16 mouse cellular contexts compared by ENCODE assay signal in the genomic region with DNA sequence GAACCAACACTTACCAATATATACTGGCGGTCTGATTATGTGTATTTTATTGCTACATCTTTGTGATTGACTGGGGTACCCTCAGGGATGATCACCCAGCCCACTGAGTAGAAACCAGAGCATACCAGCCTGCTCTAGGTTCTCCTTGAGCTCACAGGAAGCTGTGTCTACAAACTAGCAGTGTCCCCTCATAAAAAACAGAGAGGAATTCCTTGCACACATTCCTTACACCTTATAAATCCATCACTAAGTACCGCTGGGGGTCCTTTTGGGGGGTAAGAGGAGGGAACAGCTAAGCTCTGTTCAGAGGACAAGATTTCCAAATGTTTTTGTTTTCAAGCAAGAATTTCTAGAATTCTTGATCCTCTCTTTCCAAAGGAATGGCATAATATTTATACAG. TPM values are rescaled to one million over a fixed set of nuclear protein-coding genes. Genes with fewer than 3 reads are reported as not detected.
DNase-seq lines count a peak whose midpoint lies in the region; ATAC-seq and TF ChIP-seq lines count a peak whose summit lies in the region.
"Had no signal": no experiment of that assay in that cellular context is flagged by ENCODE, and none has a peak within 500 bp of the region (broad histone marks: within the 10 kb centered on the region; RNA-seq: fewer than 3 reads in every experiment).

No protein-coding gene starts in this region.

- 0 out of 2 replicates have a peak overlapping the region, but pooled peaks have one; percentile 38 for H3K27ac ChIP-seq in gastrocnemius, adult 2 months
- peak overlapping the region; percentile 50; the same call in 1 of the 2 replicates for H3K27ac ChIP-seq in lung, embryonic 14.5 days (ENCODE audit: low read depth)
- peak overlapping the region; percentile 58; the same call in 1 of the 2 replicates for H3K27ac ChIP-seq in intestine, embryonic 15.5 days
- no peak overlapping the region for H3K27ac ChIP-seq in hindbrain, embryonic 11.5 days (ENCODE audit: low read depth, low read length)
- H3K27ac ChIP-seq: forebrain, embryonic 10.5 days; hindbrain, postnatal 0 days; liver, embryonic 14.5 days had no signal

- 46% methylated on average over 2 of the region's 2 CpGs for WGBS in lung, embryonic 14.5 days
- 48% methylated on average over 2 of the region's 2 CpGs for WGBS in intestine, embryonic 15.5 days
- WGBS in hindbrain, embryonic 11.5 days = 81% methylated on average over 2 of the region's 2 CpGs

- H3K36me3 ChIP-seq in lung, embryonic 14.5 days (ENCODE audit: insufficient read depth) = 0 out of 2 replicates have a peak, but pooled peaks cover 2% of the 10 kb centered on the region
- H3K36me3 ChIP-seq in intestine, embryonic 15.5 days = no peaks in the 10 kb centered on the region
- H3K36me3 ChIP-seq in hindbrain, embryonic 11.5 days (ENCODE audit: control insufficient read depth, insufficient read depth, low read length) = no peaks in the 10 kb centered on the region
- H3K36me3 ChIP-seq: forebrain, embryonic 10.5 days had no signal

- peaks cover 7% of the 10 kb centered on the region for H3K4me1 ChIP-seq in lung, embryonic 14.5 days (ENCODE audit: insufficient read depth)
- H3K4me1 ChIP-seq in intestine, embryonic 15.5 days (replicated peaks) = peaks cover 3% of the 10 kb centered on the region; the same call in 1 of the 2 replicates
- no peaks in the 10 kb centered on the region for H3K4me1 ChIP-seq in hindbrain, embryonic 11.5 days (replicated peaks; ENCODE audit: control insufficient read depth, insufficient read depth, low read length)
- H3K4me1 ChIP-seq: forebrain, embryonic 10.5 days had no signal

- no peak overlapping the region for H3K4me3 ChIP-seq in gastrocnemius, adult 2 months
- H3K4me3 ChIP-seq in lung, embryonic 14.5 days (ENCODE audit: low read depth, low read length) = no peak overlapping the region
- no peak overlapping the region for H3K4me3 ChIP-seq in intestine, embryonic 15.5 days (replicated peaks)
- H3K4me3 ChIP-seq in hindbrain, embryonic 11.5 days (ENCODE audit: low read depth, low read length) = no peak overlapping the region
- H3K4me3 ChIP-seq: forebrain, embryonic 10.5 days had no signal

- no peak for DNase-seq in gastrocnemius, adult 2 months
- no peak for DNase-seq in gastrocnemius, postnatal 4 days (ENCODE audit: low spot score in 2 of 2)
- DNase-seq in lung, embryonic 14.5 days = peak; percentile 59
- DNase-seq in lung, postnatal 4 days = no peak
- DNase-seq in mesoderm, embryonic 11.5 days (ENCODE audit: low read depth, low spot score) = peak; percentile 63
- DNase-seq in T-cell, adult 2 months (ENCODE audit: low spot score) = no peak
- DNase-seq in hindbrain, embryonic 11.5 days (ENCODE audit: low spot score) = no peak
- DNase-seq: adrenal gland, postnatal 14 days; cerebellum, adult 18-20 months; spleen, adult 18-20 months; thymus, postnatal 14 days had no signal

- no peak overlapping the region for H3K9ac ChIP-seq in lung, embryonic 14.5 days
- no peak overlapping the region for H3K9ac ChIP-seq in intestine, embryonic 15.5 days
- no peak overlapping the region for H3K9ac ChIP-seq in hindbrain, embryonic 11.5 days (ENCODE audit: low read depth, low read length)
- H3K9ac ChIP-seq: liver, embryonic 14.5 days had no signal

- H3K9me3 ChIP-seq in lung, embryonic 14.5 days (ENCODE audit: low read depth, low read length) = no peaks in the 10 kb centered on the region
- no peaks in the 10 kb centered on the region for H3K9me3 ChIP-seq in intestine, embryonic 15.5 days
- H3K9me3 ChIP-seq in hindbrain, embryonic 11.5 days (ENCODE audit: control insufficient read depth, low read length) = no peaks in the 10 kb centered on the region
- H3K9me3 ChIP-seq: forebrain, embryonic 10.5 days had no signal

- intact Hi-C loops in gastrocnemius, adult 2 months (cut with DNase I) = no loop called here

- no peaks in the 10 kb centered on the region for H3K27me3 ChIP-seq in lung, embryonic 14.5 days (ENCODE audit: insufficient read depth, low read length)
- H3K27me3 ChIP-seq in intestine, embryonic 15.5 days (replicated peaks) = no peaks in the 10 kb centered on the region
- no peaks in the 10 kb centered on the region for H3K27me3 ChIP-seq in hindbrain, embryonic 11.5 days (ENCODE audit: control insufficient read depth, insufficient read depth, low read length)

- TF ChIP-seq CTCF in gastrocnemius, adult 2 months (IDR thresholded peaks at IDR 0.05) = no peak
- no peak for TF ChIP-seq CTCF in lung, embryonic 14.5 days (IDR thresholded peaks at IDR 0.05; ENCODE audit: low read depth)

- no peak overlapping the region for H3K4me2 ChIP-seq in lung, embryonic 14.5 days
- H3K4me2 ChIP-seq in intestine, embryonic 15.5 days (replicated peaks) = no peak overlapping the region
- no peak overlapping the region for H3K4me2 ChIP-seq in hindbrain, embryonic 11.5 days (replicated peaks; ENCODE audit: low read depth, low read length)

- ATAC-seq in lung, embryonic 14.5 days (ENCODE audit: insufficient read depth) = peak; percentile 68; the same call in 1 of the 2 replicates
- ATAC-seq in intestine, embryonic 15.5 days = no peak
- ATAC-seq in hindbrain, embryonic 11.5 days (ENCODE audit: low FRiP score) = no peak
- ATAC-seq: hindbrain, postnatal 0 days; midbrain, embryonic 16.5 days had no signal

RNA-seq across cellular contexts. Expression of a gene that starts 36.7 kb away (rescaled TPM):
- total RNA-seq in gastrocnemius, adult 2 months (2021) = 1 to 10 TPM; 5.1 to 7.5 TPM
- 10 to 100 TPM; 20.8 to 24.5 TPM for total RNA-seq in gastrocnemius, postnatal 4 days (2021)
- polyA plus RNA-seq in lung, embryonic 14.5 days (2014; fragmentation: Nextera tagmentation; extraction: Ambion mirVana) = 16.4 and 17.6 TPM in 2 replicates
- polyA plus RNA-seq in intestine, embryonic 15.5 days (2015; fragmentation: Nextera tagmentation; extraction: Ambion mirVana) = 6.2 and 6.3 TPM in 2 replicates
- polyA plus RNA-seq in hindbrain, embryonic 11.5 days (2014; fragmentation: Nextera tagmentation; extraction: Ambion mirVana) = 2.2 and 4.4 TPM in 2 replicates

Comparison
In these comparisons a context has a peak if more than half of its experiments do, and no peak if none do; other contexts are left out.
1. DNase-seq: peak in lung, embryonic 14.5 days (single experiment) and mesoderm, embryonic 11.5 days (single experiment); none in gastrocnemius, adult 2 months (single experiment), gastrocnemius, postnatal 4 days (0 of 2), lung, postnatal 4 days (0 of 2), T-cell, adult 2 months (single experiment) and hindbrain, embryonic 11.5 days (single experiment).